Mouse (Mus musculus): Measurements from ENCODE around the gene Lgi4. TPM values are rescaled to one million over a fixed set of nuclear protein-coding genes. Genes with fewer than 3 reads are reported as not detected.

The Lgi4 gene
- polyA plus RNA-seq, 1 experiment from 2014 or later, result 0.78 TPM

- ATAC-seq (ENCODE audit: insufficient number of reproducible peaks, insufficient read depth, low FRiP score, low read depth), result no peak
- WGBS, result 28% methylated on average over 12 of the region's 12 CpGs
- Histone ChIP-seq H3K9ac (replicated peaks; ENCODE audit: low read depth, low read length) (no peak overlapping the region), H3K9me3 (ENCODE audit: control insufficient read depth, low read depth, low read length) (no peaks in the 10 kb centered on the region), H3K4me3 (ENCODE audit: low read depth, low read length) (no peak overlapping the region), H3K36me3 (ENCODE audit: control insufficient read depth, insufficient read depth, low read length) (no peaks in the 10 kb centered on the region), H3K4me1 (ENCODE audit: control insufficient read depth, insufficient read depth, low read length) (no peaks in the 10 kb centered on the region), H3K27ac (ENCODE audit: low read length) (no peak overlapping the region), H3K4me2 (replicated peaks; ENCODE audit: low read depth, low read length) (no peak overlapping the region), H3K27me3 (ENCODE audit: control insufficient read depth, insufficient read depth, low read length) (no peaks in the 10 kb centered on the region)
These were observed 35.8 kb downstream of the Lgi4 start for GRCm38 (mm10) chr7:31094774-31095501.

DNA sequence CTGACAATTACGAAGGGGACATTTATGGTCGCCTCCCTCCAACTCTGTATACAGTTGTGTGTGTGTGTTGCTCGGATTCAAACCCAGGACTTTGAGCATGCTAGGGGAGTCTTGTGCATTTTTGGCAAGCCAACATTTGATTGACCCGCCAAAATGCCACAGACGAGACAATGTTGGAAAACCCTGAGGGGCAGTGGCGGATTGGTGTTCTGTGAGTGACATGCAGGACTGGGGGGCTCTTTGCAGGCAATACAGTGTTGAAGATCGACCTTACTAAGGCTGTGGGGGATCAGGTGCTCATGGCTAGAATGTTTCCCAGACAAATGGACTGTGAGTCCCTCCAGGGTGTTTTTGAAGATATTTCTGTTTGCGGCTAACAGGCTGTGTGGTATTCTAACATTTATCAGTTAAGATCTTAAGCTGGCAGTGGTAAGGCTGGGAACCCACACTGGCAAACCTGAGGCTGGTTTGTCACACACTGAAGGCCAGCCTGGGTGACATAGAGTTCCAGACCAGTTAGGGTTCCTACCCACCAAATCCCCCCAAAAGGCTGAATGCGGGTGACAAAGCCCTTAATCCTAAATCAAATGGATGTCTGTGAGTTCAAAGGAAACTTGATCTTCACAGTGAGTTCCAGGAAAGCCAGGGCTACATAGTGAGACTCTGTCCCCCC, 37.9 kb downstream of the Lgi4 start:
- H3K4me1 ChIP-seq (ENCODE audit: control insufficient read depth, insufficient read depth, low read length), result no peaks in the 10 kb centered on the region
- H3K27ac ChIP-seq (ENCODE audit: low read length), result no peak overlapping the region
- H3K9me3 ChIP-seq (ENCODE audit: control insufficient read depth, low read depth, low read length), result no peaks in the 10 kb centered on the region
- H3K9ac ChIP-seq (replicated peaks; ENCODE audit: low read depth, low read length), result no peak overlapping the region
- H3K4me2 ChIP-seq (replicated peaks; ENCODE audit: low read depth, low read length), result no peak overlapping the region
- WGBS, result 68% methylated on average over 9 of the region's 9 CpGs
- no peak overlapping the region for H3K4me3 ChIP-seq (ENCODE audit: low read depth, low read length)
- no peaks in the 10 kb centered on the region for H3K27me3 ChIP-seq (ENCODE audit: control insufficient read depth, insufficient read depth, low read length)
- H3K36me3 ChIP-seq (ENCODE audit: control insufficient read depth, insufficient read depth, low read length), result no peaks in the 10 kb centered on the region
- no peak for ATAC-seq (ENCODE audit: insufficient number of reproducible peaks, insufficient read depth, low FRiP score, low read depth)

DNA sequence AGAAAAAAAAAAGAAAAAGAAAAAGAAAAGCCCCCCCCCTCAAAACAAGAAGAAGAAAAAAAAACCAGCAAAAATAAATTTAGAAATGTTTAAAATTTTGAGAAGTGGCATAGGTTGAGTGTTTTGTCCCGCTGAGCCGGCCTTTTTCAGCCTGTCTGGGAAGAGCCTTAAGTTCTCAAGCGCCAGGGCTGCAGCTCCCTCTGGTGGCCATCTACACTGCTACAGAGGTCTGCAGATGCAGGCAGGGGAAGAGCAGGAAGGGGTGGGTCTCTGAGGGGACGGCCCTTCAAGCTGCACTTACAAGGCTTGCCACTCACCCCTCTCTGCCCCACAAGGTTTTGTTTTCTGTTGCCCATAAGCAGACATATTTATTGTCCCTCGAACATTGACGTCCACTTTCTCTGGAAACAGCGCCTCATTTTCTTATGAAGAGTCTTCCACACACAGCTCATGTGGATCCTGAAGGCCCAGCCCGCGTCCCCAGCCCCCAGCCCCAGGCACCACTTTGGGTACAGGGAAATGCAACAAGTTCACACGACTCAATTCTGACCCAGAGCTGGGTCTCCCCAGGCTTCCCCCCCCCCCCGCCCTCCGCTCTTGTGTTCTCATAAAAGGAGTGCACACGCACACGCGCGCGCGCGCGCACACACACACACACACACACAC, 38.6 kb downstream of the Lgi4 start:
- peak; percentile 94 for ATAC-seq (ENCODE audit: insufficient number of reproducible peaks, insufficient read depth, low FRiP score, low read depth)
- Histone ChIP-seq H3K36me3 (ENCODE audit: control insufficient read depth, insufficient read depth, low read length) (no peaks in the 10 kb centered on the region), H3K9me3 (ENCODE audit: control insufficient read depth, low read depth, low read length) (no peaks in the 10 kb centered on the region), H3K27me3 (ENCODE audit: control insufficient read depth, insufficient read depth, low read length) (no peaks in the 10 kb centered on the region), H3K4me1 (ENCODE audit: control insufficient read depth, insufficient read depth, low read length) (no peaks in the 10 kb centered on the region), H3K9ac (replicated peaks; ENCODE audit: low read depth, low read length) (no peak overlapping the region), H3K4me2 (replicated peaks; ENCODE audit: low read depth, low read length) (peak overlapping the region; percentile 32), H3K27ac (ENCODE audit: low read length) (no peak overlapping the region), H3K4me3 (ENCODE audit: low read depth, low read length) (no peak overlapping the region)
- WGBS, result 45% methylated on average over 20 of the region's 20 CpGs

DNA sequence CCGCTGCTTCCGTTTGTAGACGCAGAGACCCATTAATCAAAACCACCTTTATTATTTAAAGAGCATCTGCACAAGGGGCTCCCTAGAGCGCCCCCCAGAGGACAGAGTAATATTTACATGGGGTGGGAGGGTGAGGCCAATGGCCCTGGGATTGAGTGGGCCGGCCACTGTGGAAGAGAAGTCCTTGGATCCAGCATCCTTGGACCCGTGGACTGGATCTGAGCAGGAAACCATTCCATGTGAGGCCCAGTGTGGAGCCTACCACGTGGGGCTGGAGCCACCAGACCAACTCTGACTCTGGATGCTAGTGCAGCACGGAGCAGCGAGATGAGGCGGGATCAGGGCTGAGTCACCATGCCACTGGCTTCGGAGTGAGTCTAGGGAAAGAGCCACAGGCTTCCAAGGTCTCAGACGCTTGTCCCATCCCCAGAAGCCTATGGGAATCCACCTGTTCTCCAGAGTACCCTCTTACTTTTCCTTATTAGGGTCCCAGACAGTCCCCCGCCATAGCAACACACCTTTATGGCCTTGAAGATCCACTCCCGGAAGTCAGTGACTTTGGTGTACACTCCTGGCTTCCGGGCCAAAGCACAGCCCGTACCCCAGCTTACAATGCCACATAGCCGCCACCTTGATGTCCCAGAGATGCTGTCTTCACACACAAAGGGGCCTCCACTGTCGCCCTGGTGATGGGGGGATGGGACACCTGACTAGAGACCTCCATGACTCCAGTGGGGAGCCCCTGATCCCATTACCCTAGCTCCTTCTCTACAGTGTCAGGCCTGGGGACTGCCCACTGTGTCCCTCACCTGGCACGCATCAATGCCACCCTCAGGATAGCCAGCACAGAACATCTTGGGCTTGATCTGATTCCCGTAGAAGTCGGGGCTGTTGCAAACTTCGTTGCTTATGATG, 39.8 kb downstream of the Lgi4 start:
- Histone ChIP-seq H3K27ac (ENCODE audit: low read length) (no peak overlapping the region), H3K4me3 (ENCODE audit: low read depth, low read length) (no peak overlapping the region), H3K4me2 (replicated peaks; ENCODE audit: low read depth, low read length) (no peak overlapping the region), H3K27me3 (ENCODE audit: control insufficient read depth, insufficient read depth, low read length) (no peaks in the 10 kb centered on the region), H3K4me1 (ENCODE audit: control insufficient read depth, insufficient read depth, low read length) (no peaks in the 10 kb centered on the region), H3K36me3 (ENCODE audit: control insufficient read depth, insufficient read depth, low read length) (no peaks in the 10 kb centered on the region), H3K9ac (replicated peaks; ENCODE audit: low read depth, low read length) (no peak overlapping the region), H3K9me3 (ENCODE audit: control insufficient read depth, low read depth, low read length) (no peaks in the 10 kb centered on the region)
- no peak for ATAC-seq (ENCODE audit: insufficient number of reproducible peaks, insufficient read depth, low FRiP score, low read depth)
- 72% methylated on average over 22 of the region's 22 CpGs for WGBS

DNA sequence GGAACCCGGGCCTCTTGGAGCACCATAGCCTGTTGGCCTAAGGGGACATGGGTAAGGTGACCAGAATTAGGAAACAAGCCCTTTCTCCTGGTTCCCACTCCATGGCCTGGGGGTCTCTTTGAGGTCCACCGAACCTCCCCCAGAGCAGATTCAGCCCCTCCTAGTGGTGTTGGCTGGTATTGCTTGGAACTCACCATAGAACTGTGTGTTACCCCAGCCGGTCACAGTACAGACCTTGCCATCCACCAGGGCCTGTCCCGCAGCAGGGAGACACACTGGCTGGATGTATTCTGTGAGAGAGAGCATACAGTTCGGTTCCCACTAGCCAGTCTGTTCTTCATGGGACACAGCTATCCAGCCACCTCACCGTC, 40.5 kb downstream of the Lgi4 start:
- no peak overlapping the region for H3K9ac ChIP-seq (replicated peaks; ENCODE audit: low read depth, low read length)
- no peaks in the 10 kb centered on the region for H3K36me3 ChIP-seq (ENCODE audit: control insufficient read depth, insufficient read depth, low read length)
- H3K4me2 ChIP-seq (replicated peaks; ENCODE audit: low read depth, low read length), result no peak overlapping the region
- H3K4me3 ChIP-seq (ENCODE audit: low read depth, low read length), result no peak overlapping the region
- H3K27ac ChIP-seq (ENCODE audit: low read length), result no peak overlapping the region
- whole genome bisulfite sequencing, result 87% methylated on average over 6 of the region's 6 CpGs
- no peak for ATAC-seq (ENCODE audit: insufficient number of reproducible peaks, insufficient read depth, low FRiP score, low read depth)
- no peaks in the 10 kb centered on the region for H3K9me3 ChIP-seq (ENCODE audit: control insufficient read depth, low read depth, low read length)
- H3K27me3 ChIP-seq (ENCODE audit: control insufficient read depth, insufficient read depth, low read length), result no peaks in the 10 kb centered on the region
- H3K4me1 ChIP-seq (ENCODE audit: control insufficient read depth, insufficient read depth, low read length), result no peaks in the 10 kb centered on the region

GRCm38 (mm10) chr7:31100786-31101185, 41.6 kb downstream of the Lgi4 start:
- H3K9ac ChIP-seq (replicated peaks; ENCODE audit: low read depth, low read length), result no peak overlapping the region
- ATAC-seq (ENCODE audit: insufficient number of reproducible peaks, insufficient read depth, low FRiP score, low read depth), result no peak
- no peak overlapping the region for H3K27ac ChIP-seq (ENCODE audit: low read length)
- no peak overlapping the region for H3K4me3 ChIP-seq (ENCODE audit: low read depth, low read length)
- H3K36me3 ChIP-seq (ENCODE audit: control insufficient read depth, insufficient read depth, low read length), result no peaks in the 10 kb centered on the region
- H3K9me3 ChIP-seq (ENCODE audit: control insufficient read depth, low read depth, low read length), result no peaks in the 10 kb centered on the region
- WGBS, result 74% methylated on average over 14 of the region's 14 CpGs
- H3K4me2 ChIP-seq (replicated peaks; ENCODE audit: low read depth, low read length), result no peak overlapping the region
- no peaks in the 10 kb centered on the region for H3K4me1 ChIP-seq (ENCODE audit: control insufficient read depth, insufficient read depth, low read length)
- no peaks in the 10 kb centered on the region for H3K27me3 ChIP-seq (ENCODE audit: control insufficient read depth, insufficient read depth, low read length)

DNA sequence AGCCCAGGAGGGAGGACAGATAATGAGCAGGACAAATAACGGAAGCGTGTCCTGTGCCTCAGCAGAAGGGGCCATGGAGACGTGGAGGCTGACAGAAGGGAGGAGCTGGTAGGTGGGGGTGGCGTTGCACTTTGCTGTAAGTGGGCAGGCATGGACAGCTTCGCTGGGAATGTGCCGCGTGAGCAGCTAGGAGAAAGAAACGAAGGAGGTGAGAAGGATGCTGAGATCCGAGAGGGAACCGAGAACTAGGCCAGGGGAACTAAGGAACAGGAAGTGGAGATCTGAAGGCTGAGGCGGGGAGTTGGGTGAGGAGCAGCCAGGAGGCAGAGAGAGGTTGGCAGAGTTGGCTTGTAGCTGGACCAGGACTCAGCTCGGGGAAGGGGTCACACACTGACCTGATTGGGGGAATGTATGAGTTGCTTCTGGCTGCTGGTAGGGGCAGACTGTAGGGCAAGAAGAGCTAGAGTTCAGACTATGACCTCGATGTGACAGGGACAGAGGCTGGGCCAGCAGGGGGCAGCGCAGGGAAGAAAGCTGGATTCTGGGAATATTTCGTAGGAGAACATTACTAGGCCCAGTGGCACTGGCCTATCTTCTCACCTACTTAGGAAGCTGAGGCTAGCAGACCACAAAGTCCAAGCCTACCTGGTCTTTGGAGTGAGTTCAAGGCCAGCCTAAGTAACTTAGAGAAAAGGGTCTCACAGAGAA, 46.1 kb downstream of the Lgi4 start:
- H3K27ac ChIP-seq (ENCODE audit: low read length), result no peak overlapping the region
- H3K9ac ChIP-seq (replicated peaks; ENCODE audit: low read depth, low read length), result no peak overlapping the region
- H3K4me3 ChIP-seq (ENCODE audit: low read depth, low read length), result no peak overlapping the region
- H3K4me2 ChIP-seq (replicated peaks; ENCODE audit: low read depth, low read length), result no peak overlapping the region
- H3K27me3 ChIP-seq (ENCODE audit: control insufficient read depth, insufficient read depth, low read length), result no peaks in the 10 kb centered on the region
- H3K36me3 ChIP-seq (ENCODE audit: control insufficient read depth, insufficient read depth, low read length), result no peaks in the 10 kb centered on the region
- H3K4me1 ChIP-seq (ENCODE audit: control insufficient read depth, insufficient read depth, low read length), result no peaks in the 10 kb centered on the region
- ATAC-seq (ENCODE audit: insufficient number of reproducible peaks, insufficient read depth, low FRiP score, low read depth), result no peak
- no peaks in the 10 kb centered on the region for H3K9me3 ChIP-seq (ENCODE audit: control insufficient read depth, low read depth, low read length)
- whole genome bisulfite sequencing, result 48% methylated on average over 15 of the region's 15 CpGs

Measured in stomach, embryonic 14.5 days (tissue).